Mouse (Mus musculus) midbrain, embryonic 15.5 days (tissue): ENCODE measurements around the gene Prdm1. TPM values are rescaled to one million over a fixed set of nuclear protein-coding genes. Genes with fewer than 3 reads are reported as not detected.

ENCODE experiments used
- ATAC-seq: fragments of 200-750 bp; cut with Nextera tagmentation; replicated peaks from 2 replicates; pipeline ENCODE4 v1.8.0; 2017; ENCODE audit warnings: moderate TSS enrichment
- H3K27ac ChIP-seq: fragments of 300-500 bp; sonication (generic); 2 replicates; pipeline ENCODE4 v1.5.1; 2015; ENCODE audit warnings: mild to moderate bottlenecking, inconsistent platforms
- H3K27me3 ChIP-seq: fragments of 300-500 bp; sonication (generic); replicated peaks from 2 replicates; pipeline ENCODE4 v1.6.1; 2015; ENCODE audit warnings: inconsistent platforms
- H3K36me3 ChIP-seq: fragments of 300-500 bp; sonication (generic); replicated peaks from 2 replicates; pipeline ENCODE4 v1.6.1; 2015; ENCODE audit warnings: inconsistent platforms
- H3K4me1 ChIP-seq: fragments of 300-500 bp; sonication (generic); 2 replicates; pipeline ENCODE4 v1.6.1; 2015; ENCODE audit warnings: inconsistent platforms
- H3K4me2 ChIP-seq: fragments of 300-500 bp; sonication (generic); 2 replicates; pipeline ENCODE4 v1.6.1; 2015; ENCODE audit warnings: inconsistent platforms, mild to moderate bottlenecking, moderate library complexity
- H3K4me3 ChIP-seq: fragments of 300-500 bp; sonication (generic); 2 replicates; pipeline ENCODE4 v1.5.1; 2015; ENCODE audit warnings: mild to moderate bottlenecking, inconsistent platforms
- H3K9ac ChIP-seq: fragments of 300-500 bp; sonication (generic); 2 replicates; pipeline ENCODE4 v1.6.1; 2015; ENCODE audit warnings: mild to moderate bottlenecking, inconsistent platforms
- H3K9me3 ChIP-seq: fragments of 300-500 bp; sonication (generic); 2 replicates; pipeline ENCODE4 v1.6.1; 2016; ENCODE audit warnings: inconsistent platforms
- WGBS: fragments of 180-500 bp; shearing (Covaris S2); methylation state at CpG from one replicate; pipeline ENCODE4 v1.1.7; 2015; ENCODE audit warnings: mixed read lengths; 5-methylcytosine and 5-hydroxymethylcytosine counted together
- polyA plus RNA-seq: library from polyadenylated mRNA; unstranded; fragments of >200 nt; fragmentation: Nextera tagmentation; extraction: Ambion mirVana; gene quantifications from 2 replicates; pipeline ENCODE4 v1.2.1, GENCODE M21; 2015

The Prdm1 gene
- polyA plus RNA-seq, 1 experiment from 2014 or later, result 0.52 TPM

DNA sequence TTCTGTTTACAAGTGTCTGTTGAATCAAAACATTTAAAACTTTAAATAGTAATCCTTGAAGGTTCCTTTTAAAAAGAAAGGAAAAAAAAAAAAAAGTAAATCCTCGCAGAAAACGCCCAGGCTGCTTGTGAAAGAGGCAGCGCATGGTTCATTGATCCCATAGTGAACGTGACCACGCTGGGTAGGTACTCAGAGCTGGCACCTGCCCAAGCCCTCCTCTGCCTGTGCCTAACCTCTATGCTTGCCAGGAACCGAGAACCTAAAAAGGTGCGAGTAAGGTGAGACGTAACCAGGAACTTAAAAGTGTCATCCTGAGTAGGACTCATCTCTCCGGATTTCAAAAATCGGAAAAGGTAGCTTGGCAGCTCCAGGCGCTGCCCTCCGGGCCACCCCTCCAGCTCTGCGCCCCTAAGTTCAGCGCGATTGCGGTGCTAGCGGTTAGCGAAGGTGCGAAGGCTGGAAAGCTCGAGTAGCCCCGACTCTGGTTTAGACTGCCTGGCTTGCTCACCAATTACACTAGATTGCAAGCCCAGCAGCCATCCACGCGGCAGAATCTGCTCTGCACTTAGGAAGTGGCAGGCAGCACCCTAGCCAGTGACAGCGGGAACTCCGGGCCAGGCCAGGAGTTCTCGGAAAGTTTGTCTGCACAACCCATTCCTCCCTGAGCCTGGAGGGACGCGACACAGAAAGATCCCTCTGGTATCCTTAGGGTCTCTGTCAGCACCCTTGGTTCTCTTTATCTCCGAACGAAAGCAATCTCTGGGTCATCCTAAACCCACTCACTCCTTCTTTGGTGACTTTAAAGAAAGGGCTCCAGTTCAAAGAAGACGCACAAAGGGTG lies 1.3 kb downstream of the Prdm1 start:
- H3K27ac ChIP-seq, result no peak overlapping the region
- ATAC-seq, result no peak
- peaks cover 22% of the 10 kb centered on the region for H3K4me1 ChIP-seq
- no peak overlapping the region for H3K9ac ChIP-seq
- H3K9me3 ChIP-seq, result no peaks in the 10 kb centered on the region
- peak overlapping the region; percentile 19 for H3K4me3 ChIP-seq
- H3K27me3 ChIP-seq, result peaks cover 53% of the 10 kb centered on the region
- no peaks in the 10 kb centered on the region for H3K36me3 ChIP-seq
- peak overlapping the region; percentile 43 for H3K4me2 ChIP-seq
- 1% methylated on average over 31 of the region's 31 CpGs for WGBS

DNA sequence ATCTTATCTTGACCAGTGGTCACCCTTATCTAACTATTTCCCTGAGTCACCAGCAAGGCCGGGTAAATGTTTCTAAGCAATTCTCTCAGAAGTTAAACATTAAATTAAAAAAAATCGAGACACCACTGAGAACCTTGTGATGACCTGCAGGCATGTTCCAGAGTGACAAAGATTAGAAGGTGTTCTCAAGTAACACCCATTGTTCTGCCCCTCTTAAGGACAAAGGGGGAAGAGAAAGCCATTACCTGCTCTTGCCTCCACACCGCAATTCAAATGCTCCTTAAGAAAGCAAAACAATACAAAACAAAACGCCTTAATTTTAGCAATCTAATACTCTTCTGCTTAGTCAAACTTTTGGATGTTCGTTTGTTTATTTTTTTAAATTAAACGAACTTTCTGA lies 8.1 kb downstream of the Prdm1 start:
- Histone ChIP-seq H3K36me3 (no peaks in the 10 kb centered on the region), H3K4me2 (no peak overlapping the region), H3K27me3 (peaks cover 9% of the 10 kb centered on the region), H3K4me1 (no peaks in the 10 kb centered on the region), H3K27ac (no peak overlapping the region), H3K9ac (no peak overlapping the region), H3K9me3 (no peaks in the 10 kb centered on the region), H3K4me3 (no peak overlapping the region)
- ATAC-seq, result no peak
- WGBS, result 35% methylated on average over 6 of the region's 6 CpGs

DNA sequence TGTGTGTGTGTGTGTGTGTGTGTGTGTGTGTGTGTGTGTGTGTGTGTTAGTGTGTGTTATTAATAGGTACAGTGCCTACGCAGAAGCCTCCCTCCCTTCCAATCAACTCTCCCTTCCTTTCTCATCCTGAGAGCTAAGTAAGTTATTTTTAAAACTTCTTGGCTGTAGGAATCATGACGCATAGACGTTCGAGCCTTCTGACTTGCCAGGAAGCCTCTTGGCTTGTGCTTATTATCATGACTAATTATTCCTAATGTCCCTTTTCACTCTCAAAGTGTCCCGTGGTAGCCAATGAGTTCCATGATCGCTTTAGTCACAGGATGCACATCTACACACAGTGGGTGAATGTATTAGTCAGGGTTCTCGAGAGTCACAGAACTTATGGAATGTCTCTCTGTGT lies 9.7 kb downstream of the Prdm1 start:
- 76% methylated on average over 7 of the region's 7 CpGs for WGBS
- Histone ChIP-seq H3K9ac (no peak overlapping the region), H3K4me3 (no peak overlapping the region), H3K4me2 (no peak overlapping the region), H3K36me3 (no peaks in the 10 kb centered on the region), H3K4me1 (no peaks in the 10 kb centered on the region), H3K9me3 (no peaks in the 10 kb centered on the region), H3K27me3 (no peaks in the 10 kb centered on the region), H3K27ac (no peak overlapping the region)
- no peak for ATAC-seq

DNA sequence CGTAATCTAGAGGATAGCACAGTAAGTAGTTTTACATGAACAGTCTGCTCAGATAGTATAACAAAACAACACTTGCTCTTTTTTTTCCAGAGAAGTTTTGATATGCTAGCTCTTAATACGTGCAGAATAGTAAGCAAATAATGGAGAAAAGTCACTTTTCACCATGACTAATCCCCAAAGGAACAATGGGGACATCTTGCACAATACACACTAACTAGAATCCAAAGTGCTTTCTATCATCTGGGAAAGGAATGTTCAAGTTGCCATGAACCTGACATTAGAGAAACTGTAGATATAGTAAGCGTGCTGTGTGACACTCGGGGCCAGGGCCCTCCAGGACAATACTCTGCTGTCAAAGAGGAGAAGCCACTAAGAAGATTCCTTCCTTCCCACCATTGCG lies 15.2 kb downstream of the Prdm1 start:
- Histone ChIP-seq H3K27me3 (no peaks in the 10 kb centered on the region), H3K27ac (no peak overlapping the region), H3K9me3 (no peaks in the 10 kb centered on the region), H3K9ac (no peak overlapping the region), H3K4me1 (no peaks in the 10 kb centered on the region), H3K36me3 (no peaks in the 10 kb centered on the region), H3K4me2 (no peak overlapping the region), H3K4me3 (no peak overlapping the region)
- no peak for ATAC-seq
- WGBS, result 75% methylated on average over 5 of the region's 5 CpGs

DNA sequence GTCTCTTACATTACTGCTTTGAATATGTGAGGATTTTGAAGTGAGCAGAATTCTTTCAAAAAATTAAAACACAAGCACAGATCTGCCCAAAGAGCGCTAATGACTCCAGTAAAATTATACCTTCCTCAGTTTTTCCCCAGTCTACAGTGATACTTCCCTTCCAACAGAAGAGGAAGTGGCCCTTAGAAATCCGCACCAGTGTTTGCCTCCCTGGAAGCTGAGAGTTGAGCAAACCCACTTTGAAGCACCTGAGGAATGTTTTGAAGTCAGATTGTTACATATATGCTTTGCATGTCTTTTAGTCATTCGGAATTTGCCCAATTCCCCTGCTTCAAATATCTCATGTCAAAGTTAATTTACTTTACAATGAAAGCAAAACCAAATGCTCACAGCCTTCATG lies 17.3 kb downstream of the Prdm1 start:
- ATAC-seq, result no peak
- Histone ChIP-seq H3K27me3 (no peaks in the 10 kb centered on the region), H3K4me2 (no peak overlapping the region), H3K9me3 (no peaks in the 10 kb centered on the region), H3K27ac (no peak overlapping the region), H3K9ac (no peak overlapping the region), H3K4me3 (no peak overlapping the region), H3K36me3 (no peaks in the 10 kb centered on the region), H3K4me1 (no peaks in the 10 kb centered on the region)
- WGBS, result 89% methylated on average over 3 of the region's 3 CpGs

DNA sequence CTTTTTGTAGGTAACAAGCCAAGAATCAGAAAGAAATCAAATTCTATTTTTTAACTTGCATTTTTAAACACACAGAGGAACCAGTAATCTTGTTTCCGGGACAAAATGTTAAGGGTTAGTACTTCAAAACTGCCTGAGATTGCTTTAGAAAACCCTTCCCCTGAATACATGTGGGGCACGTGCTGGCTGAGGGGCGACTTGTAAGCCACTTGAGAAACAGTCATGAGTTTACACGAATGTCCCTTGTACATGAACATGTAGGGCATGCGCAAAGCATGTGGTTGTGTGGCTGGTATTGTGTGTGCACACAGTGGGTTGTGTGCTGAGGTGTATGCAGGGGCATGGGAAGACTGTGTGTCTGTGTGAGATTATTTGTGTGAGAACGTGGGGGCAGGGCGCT lies 19.7 kb downstream of the Prdm1 start:
- H3K4me3 ChIP-seq, result no peak overlapping the region
- H3K9ac ChIP-seq, result no peak overlapping the region
- H3K4me1 ChIP-seq, result no peaks in the 10 kb centered on the region
- no peak overlapping the region for H3K27ac ChIP-seq
- WGBS, result 93% methylated on average over 7 of the region's 7 CpGs
- no peaks in the 10 kb centered on the region for H3K27me3 ChIP-seq
- no peak overlapping the region for H3K4me2 ChIP-seq
- H3K9me3 ChIP-seq, result no peaks in the 10 kb centered on the region
- H3K36me3 ChIP-seq, result no peaks in the 10 kb centered on the region
- ATAC-seq, result no peak

DNA sequence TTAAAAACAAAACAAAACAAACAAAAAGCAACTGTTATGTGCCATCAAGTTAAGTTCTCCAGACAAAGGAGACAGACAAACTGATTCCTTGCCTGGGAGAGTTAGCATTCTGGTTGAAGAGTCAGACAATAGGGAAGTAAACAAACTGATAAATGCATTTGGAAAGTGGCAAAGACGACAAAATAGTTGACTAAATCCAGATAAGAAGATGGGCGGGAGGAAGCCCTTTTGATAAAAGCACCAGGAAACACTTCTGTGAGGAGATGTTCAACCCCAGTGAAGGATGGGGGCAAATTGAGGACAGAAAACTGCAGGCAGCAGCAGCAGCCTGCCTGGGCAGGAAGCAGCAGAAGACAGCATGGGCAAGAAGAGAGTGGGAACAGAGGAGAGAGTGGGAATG lies 20.3 kb downstream of the Prdm1 start:
- no peaks in the 10 kb centered on the region for H3K9me3 ChIP-seq
- no peaks in the 10 kb centered on the region for H3K36me3 ChIP-seq
- H3K27ac ChIP-seq, result no peak overlapping the region
- H3K4me1 ChIP-seq, result no peaks in the 10 kb centered on the region
- no peak overlapping the region for H3K4me2 ChIP-seq
- 46% methylated on average over 2 of the region's 2 CpGs for WGBS
- no peak for ATAC-seq
- H3K27me3 ChIP-seq, result no peaks in the 10 kb centered on the region
- H3K9ac ChIP-seq, result no peak overlapping the region
- H3K4me3 ChIP-seq, result no peak overlapping the region

DNA sequence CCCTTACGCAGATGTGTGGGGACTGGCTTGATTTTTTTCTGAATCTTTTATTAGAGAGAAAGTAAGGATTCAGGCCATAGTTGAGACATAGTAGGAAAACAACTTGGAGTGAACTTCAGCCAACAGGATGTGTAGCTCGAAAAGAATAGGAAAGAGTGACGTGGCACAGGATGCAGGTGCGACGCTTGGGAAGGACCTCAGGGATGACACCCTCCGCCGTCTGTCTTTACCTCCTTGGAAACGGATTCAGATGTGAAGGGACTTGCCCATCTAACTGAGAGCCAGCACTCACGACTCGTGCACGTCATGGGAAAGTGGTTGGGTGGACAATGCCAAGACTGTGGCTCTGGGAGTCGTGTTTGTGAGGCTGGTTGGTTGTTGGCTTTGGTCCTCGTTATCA lies 25.4 kb downstream of the Prdm1 start:
- no peak overlapping the region for H3K4me2 ChIP-seq
- H3K9ac ChIP-seq, result no peak overlapping the region
- no peaks in the 10 kb centered on the region for H3K4me1 ChIP-seq
- WGBS, result 62% methylated on average over 13 of the region's 13 CpGs
- H3K4me3 ChIP-seq, result no peak overlapping the region
- no peaks in the 10 kb centered on the region for H3K27me3 ChIP-seq
- no peaks in the 10 kb centered on the region for H3K36me3 ChIP-seq
- ATAC-seq, result no peak
- H3K9me3 ChIP-seq, result no peaks in the 10 kb centered on the region
- no peak overlapping the region for H3K27ac ChIP-seq

DNA sequence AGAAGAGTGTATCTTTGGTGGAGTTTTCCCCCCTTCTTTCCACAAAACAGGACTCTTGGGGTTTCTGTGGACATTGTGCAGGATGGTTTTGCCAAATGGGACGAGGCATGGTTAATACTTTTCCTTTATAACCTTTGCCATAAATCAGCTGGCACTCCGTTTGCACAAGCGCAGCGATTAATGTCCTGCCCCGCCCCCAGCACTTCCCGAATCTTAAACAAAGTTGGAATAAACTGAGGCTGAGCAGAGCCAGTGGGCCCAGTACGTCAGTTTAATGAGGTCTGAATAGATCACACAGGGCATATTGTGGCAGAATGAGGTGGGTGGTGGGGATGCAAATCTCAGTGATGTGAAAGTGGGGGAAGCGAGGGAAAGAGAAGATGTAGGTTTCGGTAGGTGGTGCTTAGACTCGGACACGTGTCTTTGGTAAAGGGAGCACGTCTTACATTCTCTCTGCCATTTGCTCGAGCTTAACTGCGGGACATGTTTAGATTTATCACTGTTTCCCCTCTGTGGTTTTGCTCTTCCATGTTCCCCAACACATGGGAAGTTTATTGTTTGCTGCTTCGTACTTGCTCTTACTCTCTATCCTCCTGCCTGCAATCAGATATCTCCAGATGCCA lies 28.3 kb downstream of the Prdm1 start:
- no peak for ATAC-seq
- Histone ChIP-seq H3K9ac (no peak overlapping the region), H3K4me3 (no peak overlapping the region), H3K4me1 (no peaks in the 10 kb centered on the region), H3K27ac (no peak overlapping the region), H3K9me3 (no peaks in the 10 kb centered on the region), H3K27me3 (no peaks in the 10 kb centered on the region), H3K4me2 (no peak overlapping the region), H3K36me3 (no peaks in the 10 kb centered on the region)
- 85% methylated on average over 15 of the region's 15 CpGs for WGBS

DNA sequence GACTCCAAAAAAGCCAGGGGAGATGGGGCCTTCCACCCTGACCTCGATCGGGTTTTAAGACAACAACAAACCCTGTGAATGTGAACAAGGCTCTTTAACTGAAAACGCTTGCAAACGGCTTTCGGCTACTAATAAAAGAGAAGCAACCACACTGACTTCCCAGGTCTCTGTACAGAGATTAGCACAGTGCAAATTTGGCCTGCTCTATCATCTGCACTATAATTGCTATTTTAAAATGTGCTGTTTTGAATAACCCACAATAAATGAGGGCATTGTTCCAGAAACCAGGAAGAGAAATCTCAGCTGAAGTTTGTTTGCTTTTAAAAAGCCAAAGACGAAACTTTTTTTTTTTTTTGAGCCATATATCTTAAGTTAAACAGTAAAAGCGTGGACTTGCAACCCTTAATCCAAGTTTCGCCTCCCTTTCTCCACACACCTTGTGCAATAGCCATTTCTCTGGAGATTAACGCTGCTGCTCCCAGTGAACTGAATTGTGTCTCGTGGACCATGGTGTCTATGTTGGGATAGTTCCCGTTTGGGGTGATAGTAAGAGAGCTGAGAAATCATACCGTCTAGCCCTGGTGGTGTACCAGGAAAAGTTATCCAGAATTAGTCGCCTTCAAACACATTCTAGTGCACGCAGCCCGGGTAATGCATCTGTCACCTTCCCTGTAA lies 34.3 kb downstream of the Prdm1 start:
- H3K4me3 ChIP-seq, result no peak overlapping the region
- H3K27me3 ChIP-seq, result no peaks in the 10 kb centered on the region
- no peaks in the 10 kb centered on the region for H3K9me3 ChIP-seq
- no peak overlapping the region for H3K4me2 ChIP-seq
- H3K4me1 ChIP-seq, result no peaks in the 10 kb centered on the region
- no peaks in the 10 kb centered on the region for H3K36me3 ChIP-seq
- no peak overlapping the region for H3K9ac ChIP-seq
- 81% methylated on average over 15 of the region's 15 CpGs for WGBS
- H3K27ac ChIP-seq, result no peak overlapping the region
- no peak for ATAC-seq

DNA sequence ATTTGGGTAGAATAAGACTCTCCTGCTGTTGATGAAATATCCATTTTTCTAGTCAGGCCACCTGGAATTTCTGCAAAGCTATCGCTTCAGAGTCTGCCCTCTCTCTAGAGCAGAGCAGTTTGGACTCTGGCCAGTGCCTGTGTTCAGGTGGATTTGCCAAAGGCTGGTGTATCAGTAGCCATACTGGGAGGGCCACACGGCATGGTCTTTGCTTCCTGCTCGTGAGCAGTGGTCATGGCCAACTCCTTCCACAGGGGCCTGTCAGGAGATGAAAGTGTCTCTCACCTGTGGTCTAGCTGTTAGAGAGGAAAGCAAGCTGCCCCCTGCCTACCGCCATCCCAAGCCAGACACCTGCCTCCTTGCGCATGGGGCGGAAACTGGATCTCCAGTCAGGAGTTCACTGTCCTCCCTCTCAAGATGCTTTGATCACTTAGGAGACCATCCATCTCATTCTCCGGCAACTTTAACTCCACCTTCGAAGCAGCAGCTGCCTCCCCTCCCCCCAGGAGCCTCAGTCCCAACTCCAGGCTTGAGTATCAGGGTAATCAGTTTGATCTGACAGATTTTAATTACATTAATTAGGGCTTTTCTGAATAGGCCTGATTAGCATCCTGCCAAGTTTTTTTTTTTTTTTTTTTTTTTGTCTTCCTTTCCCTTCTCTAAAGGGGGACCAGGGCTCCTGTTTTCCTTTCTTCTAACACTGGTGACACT lies 35.3 kb downstream of the Prdm1 start:
- H3K4me3 ChIP-seq, result no peak overlapping the region
- H3K27me3 ChIP-seq, result no peaks in the 10 kb centered on the region
- ATAC-seq, result no peak
- H3K36me3 ChIP-seq, result no peaks in the 10 kb centered on the region
- no peak overlapping the region for H3K9ac ChIP-seq
- H3K9me3 ChIP-seq, result no peaks in the 10 kb centered on the region
- 73% methylated on average over 8 of the region's 8 CpGs for WGBS
- no peak overlapping the region for H3K27ac ChIP-seq
- H3K4me2 ChIP-seq, result no peak overlapping the region
- no peaks in the 10 kb centered on the region for H3K4me1 ChIP-seq

DNA sequence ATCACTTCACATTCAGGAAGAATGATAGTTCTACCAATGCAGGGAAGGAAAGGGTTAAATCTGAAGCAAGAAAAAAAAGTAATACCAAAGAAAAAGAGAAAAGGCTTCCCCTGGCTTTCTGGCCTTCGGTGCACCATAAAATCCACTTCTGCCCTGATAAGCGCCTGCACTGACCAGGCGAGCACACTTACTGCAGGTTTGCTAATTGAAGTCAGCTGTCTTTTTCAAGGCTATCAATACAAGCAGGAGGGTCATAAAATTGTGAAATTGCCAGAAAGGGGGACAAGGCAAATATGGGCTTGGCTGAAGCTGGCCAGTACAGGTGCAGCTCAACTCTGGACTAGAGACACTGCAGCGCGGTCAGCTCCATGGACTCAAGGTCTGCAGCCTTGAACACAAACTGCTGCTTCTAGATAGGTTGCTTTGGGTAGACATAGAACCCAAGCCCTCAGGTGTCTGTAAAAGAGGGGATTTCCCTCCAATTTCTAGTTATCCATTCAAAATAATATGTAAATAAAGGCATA lies 37.3 kb downstream of the Prdm1 start:
- Histone ChIP-seq H3K4me2 (no peak overlapping the region), H3K4me3 (no peak overlapping the region), H3K36me3 (no peaks in the 10 kb centered on the region), H3K4me1 (no peaks in the 10 kb centered on the region), H3K9me3 (no peaks in the 10 kb centered on the region), H3K27me3 (no peaks in the 10 kb centered on the region), H3K27ac (no peak overlapping the region), H3K9ac (no peak overlapping the region)
- 80% methylated on average over 5 of the region's 5 CpGs for WGBS
- ATAC-seq, result no peak
